Mouse (Mus musculus) liver, postnatal 0 days (tissue): ENCODE data around the gene Cd151. TPM values are rescaled to one million over a fixed set of nuclear protein-coding genes. Genes with fewer than 3 reads are reported as not detected.
"Not testable (repeated sequence)": the region's sequence is repeated elsewhere in the genome, so short reads cannot be mapped to it uniquely, and the experiment has no call there.

Source experiments
- ATAC-seq: fragments of 200-750 bp; cut with Nextera tagmentation; 2 replicates; pipeline ENCODE4 v1.8.0; 2017; ENCODE audit warnings: mild to moderate bottlenecking, moderate library complexity
- DNase-seq: peaks from one replicate; pipeline ENCODE4 v3.0.0-alpha.2; 2016
- H3K27ac ChIP-seq: fragments of 300-500 bp; sonication (generic); 2 replicates; pipeline ENCODE4 v1.5.1; 2014; ENCODE audit warnings: antibody characterized with exemption, moderate library complexity, mild to moderate bottlenecking, low read depth
- H3K27me3 ChIP-seq: fragments of 300-500 bp; sonication (generic); 2 replicates; pipeline ENCODE4 v1.6.1; 2014; ENCODE audit warnings: low read length, control low read depth, mixed read lengths; ENCODE audit not compliant: insufficient read depth
- H3K36me3 ChIP-seq: fragments of 300-500 bp; sonication (generic); replicated peaks from 2 replicates; pipeline ENCODE4 v1.6.1; 2014; ENCODE audit warnings: mild to moderate bottlenecking, control low read depth, low read length, moderate library complexity, mixed read lengths; ENCODE audit not compliant: insufficient read depth
- H3K4me1 ChIP-seq: fragments of 300-500 bp; sonication (generic); 2 replicates; pipeline ENCODE4 v1.6.1; 2014; ENCODE audit warnings: antibody characterized with exemption, mild to moderate bottlenecking, control low read depth; ENCODE audit not compliant: insufficient read depth
- H3K4me2 ChIP-seq: fragments of 300-500 bp; sonication (generic); 2 replicates; pipeline ENCODE4 v1.6.1; 2014; ENCODE audit warnings: low read depth, mild to moderate bottlenecking, low read length, moderate library complexity, mixed read lengths
- H3K4me3 ChIP-seq: fragments of 300-500 bp; sonication (generic); 2 replicates; pipeline ENCODE4 v1.5.1; 2014; ENCODE audit warnings: low read depth, low read length
- H3K9ac ChIP-seq: fragments of 300-500 bp; sonication (generic); replicated peaks from 2 replicates; pipeline ENCODE4 v1.6.1; 2014; ENCODE audit warnings: mild to moderate bottlenecking, moderate library complexity
- H3K9me3 ChIP-seq: fragments of 300-500 bp; sonication (generic); 2 replicates; pipeline ENCODE4 v1.6.1; 2016; ENCODE audit warnings: mild to moderate bottlenecking, control low read depth, low read length, mixed read lengths
- CTCF ChIP-seq: sonication (generic); IDR thresholded peaks from 2 replicates; pipeline ENCODE4 v1.5.1; 2016; ENCODE audit warnings: antibody characterized with exemption, low read depth
- EP300 ChIP-seq: IDR thresholded peaks from 2 replicates; pipeline ENCODE4 v1.6.1; 2016; ENCODE audit warnings: antibody characterized with exemption, low read depth, mild to moderate bottlenecking
- WGBS: fragments of 180-500 bp; shearing (Covaris S2); extraction: QIAGEN DNeasy Blood & Tissue Kit; methylation state at CpG from one replicate; pipeline ENCODE4 v1.1.7; 2014; ENCODE audit not compliant: insufficient replicate concordance; 5-methylcytosine and 5-hydroxymethylcytosine counted together
- polyA plus RNA-seq: library from polyadenylated mRNA; unstranded; fragments of >200 nt; fragmentation: Nextera tagmentation; extraction: Ambion mirVana; gene quantifications from 2 replicates; pipeline ENCODE4 v1.2.1, GENCODE M21; 2015

Cd151 gene
- polyA plus RNA-seq, 1 experiment from 2014 or later: 6.6 TPM

DNA sequence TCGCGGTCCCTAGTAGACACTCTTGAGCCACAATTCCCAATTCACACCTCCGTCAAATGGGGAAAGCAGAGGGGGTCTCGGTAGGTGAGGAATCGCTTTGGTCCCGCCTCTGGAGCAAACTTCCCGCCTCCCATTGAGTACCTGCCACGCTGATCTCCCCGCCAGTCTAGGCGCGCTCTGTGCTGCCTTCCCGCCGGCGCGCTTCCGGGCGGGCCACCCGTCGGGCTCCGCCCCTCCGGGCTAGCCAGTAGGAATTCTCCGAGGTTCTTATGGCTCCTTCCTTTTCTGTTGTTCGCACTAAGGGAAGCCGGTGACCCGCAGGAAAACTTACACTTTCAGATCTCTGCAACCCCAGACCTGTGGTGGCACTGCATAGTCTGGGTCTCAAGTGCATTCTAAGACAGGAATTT, 23.4 kb upstream of the Cd151 start, which contains the start of gene Pidd1:
Gene Pidd1, minus strand, starts transcription at position 198 of the 410 bp plus-strand sequence.
- 1% methylated on average over 25 of the region's 25 CpGs for WGBS
- Histone ChIP-seq H3K4me1 (peaks cover 44% of the 10 kb centered on the region), H3K27ac (peak within 1 kb of the TSS; percentile 69), H3K9ac (peak within 1 kb of the TSS; percentile 75), H3K36me3 (peaks cover 23% of the 10 kb centered on the region), H3K4me2 (peak within 1 kb of the TSS; percentile 91), H3K9me3 (no peaks in the 10 kb centered on the region), H3K27me3 (no peaks in the 10 kb centered on the region), H3K4me3 (peak within 1 kb of the TSS; percentile 66)
- DNase-seq (peak; percentile 86), ATAC-seq (peak; percentile 55)
- TF ChIP-seq CTCF (no peak), EP300 (peak; percentile 41; the same call in 1 of the 2 replicates)

DNA sequence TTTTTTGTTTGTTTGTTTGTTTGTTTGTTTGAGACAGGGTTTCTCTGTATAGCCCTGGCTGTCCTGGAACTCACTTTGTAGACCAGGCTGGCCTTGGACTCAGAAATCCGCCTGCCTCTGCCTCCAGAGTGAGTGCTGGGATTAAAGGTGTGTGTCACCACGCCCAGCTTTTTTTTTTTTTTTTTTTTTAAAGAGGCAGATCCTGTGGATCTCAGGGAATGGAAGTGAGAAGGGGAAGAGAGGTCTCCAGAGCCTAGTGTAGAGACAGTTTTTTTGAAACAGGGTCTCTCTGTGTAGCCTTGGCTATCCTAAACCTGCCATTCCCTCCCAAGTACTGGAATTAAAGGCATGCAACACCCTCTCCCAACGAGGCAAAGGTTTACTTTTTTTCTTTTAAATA, 20.8 kb upstream of the Cd151 start:
- Histone ChIP-seq H3K4me1 (peaks cover 36% of the 10 kb centered on the region), H3K9ac (0 out of 2 replicates have a peak overlapping the region, but pooled peaks have one; percentile 73), H3K4me3 (peak overlapping the region; percentile 62; the same call in 1 of the 2 replicates), H3K4me2 (peak overlapping the region; percentile 75), H3K36me3 (peaks cover 14% of the 10 kb centered on the region)
- H3K27me3 ChIP-seq, ATAC-seq, DNase-seq, H3K27ac ChIP-seq, H3K9me3 ChIP-seq: not testable (repeated sequence)
- WGBS: 84% methylated on average over 3 of the region's 3 CpGs

DNA sequence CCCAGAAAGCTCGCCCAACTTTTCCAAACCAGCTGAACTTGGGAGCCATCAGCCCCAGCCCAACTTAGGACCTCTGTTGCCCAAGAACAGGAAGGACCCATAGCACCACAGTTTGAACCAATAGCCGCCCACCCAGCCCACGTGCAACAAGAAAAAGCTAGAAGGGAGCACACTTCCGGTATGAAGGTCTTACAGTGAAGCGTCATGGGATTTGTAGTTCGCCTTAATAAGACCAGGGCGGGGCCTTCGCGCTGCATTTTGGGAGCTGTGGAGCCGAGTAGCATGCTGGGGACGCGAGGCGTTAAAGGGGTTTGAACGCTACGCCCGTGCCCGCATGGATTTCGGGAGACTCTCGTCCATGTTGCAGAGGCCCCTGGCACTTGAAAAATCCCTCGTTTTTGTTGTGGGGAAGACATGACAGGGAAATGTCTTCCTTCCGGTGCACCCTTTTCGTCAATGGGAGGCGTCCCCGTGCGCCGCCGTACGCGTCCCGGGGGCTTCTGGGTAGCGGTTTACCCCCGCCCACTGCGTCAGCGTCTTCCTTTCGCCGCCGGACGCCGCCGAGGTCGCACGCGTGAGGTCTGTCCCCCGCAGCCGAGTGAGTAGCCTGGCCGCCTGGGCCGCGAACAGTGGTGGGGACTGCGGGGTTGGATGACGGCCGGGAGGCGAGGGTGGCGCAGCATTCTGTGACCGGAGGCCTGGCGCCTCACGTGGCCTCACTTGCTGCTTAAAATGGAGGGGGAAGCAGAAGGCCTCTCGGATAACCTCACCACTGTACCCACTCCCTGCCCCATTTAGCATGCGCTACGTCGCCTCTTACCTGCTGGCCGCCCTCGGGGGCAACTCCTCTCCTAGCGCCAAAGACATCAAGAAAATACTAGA, 19.8 kb upstream of the Cd151 start, which contains the start of gene Rplp2:
Gene Rplp2, plus strand, starts transcription at position 261 of the 882 bp plus-strand sequence.
- no peaks in the 10 kb centered on the region for H3K9me3 ChIP-seq
- WGBS: under 1% methylated on average over 59 of the region's 63 CpGs
- TF ChIP-seq CTCF (peak; percentile 33), EP300 (no peak)
- H3K4me3 ChIP-seq: peak within 1 kb of the TSS; percentile 62
- DNase-seq: peak; percentile 94
- H3K4me1 ChIP-seq: peaks cover 36% of the 10 kb centered on the region
- H3K27me3 ChIP-seq: no peaks in the 10 kb centered on the region
- H3K9ac ChIP-seq: peak within 1 kb of the TSS; percentile 73
- ATAC-seq: peak; percentile 90
- peaks cover 19% of the 10 kb centered on the region for H3K36me3 ChIP-seq
- peak within 1 kb of the TSS; percentile 75 for H3K4me2 ChIP-seq
- peak within 1 kb of the TSS; percentile 84 for H3K27ac ChIP-seq

DNA sequence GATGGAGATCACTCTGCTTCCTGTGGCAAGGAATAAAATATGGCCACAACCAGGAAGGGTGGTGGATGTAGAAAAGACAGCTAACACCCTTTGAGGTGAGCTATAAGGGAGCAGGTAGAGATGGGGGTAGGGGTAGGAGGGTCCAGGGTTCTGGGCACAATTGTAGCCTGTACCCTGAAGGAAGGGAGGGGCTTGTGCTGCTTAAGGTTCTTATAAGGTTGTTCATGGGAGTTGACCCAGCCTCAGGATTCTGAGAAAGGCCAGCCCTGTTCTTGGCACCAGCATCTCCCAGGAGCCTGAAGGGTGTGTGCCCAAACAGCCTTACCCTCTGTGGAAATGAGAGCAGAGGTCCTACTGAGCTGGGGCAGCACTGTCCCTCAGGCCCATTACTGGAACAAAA, 15.3 kb upstream of the Cd151 start:
- no peak for ATAC-seq
- Histone ChIP-seq H3K4me1 (peaks cover 25% of the 10 kb centered on the region), H3K27ac (no peak overlapping the region), H3K4me2 (no peak overlapping the region), H3K9me3 (no peaks in the 10 kb centered on the region), H3K4me3 (no peak overlapping the region), H3K27me3 (no peaks in the 10 kb centered on the region), H3K9ac (no peak overlapping the region; the same call in 1 of the 2 replicates), H3K36me3 (peaks cover 19% of the 10 kb centered on the region)
- no peak for DNase-seq
- no peak for TF ChIP-seq CTCF
- no peak for TF ChIP-seq EP300

DNA sequence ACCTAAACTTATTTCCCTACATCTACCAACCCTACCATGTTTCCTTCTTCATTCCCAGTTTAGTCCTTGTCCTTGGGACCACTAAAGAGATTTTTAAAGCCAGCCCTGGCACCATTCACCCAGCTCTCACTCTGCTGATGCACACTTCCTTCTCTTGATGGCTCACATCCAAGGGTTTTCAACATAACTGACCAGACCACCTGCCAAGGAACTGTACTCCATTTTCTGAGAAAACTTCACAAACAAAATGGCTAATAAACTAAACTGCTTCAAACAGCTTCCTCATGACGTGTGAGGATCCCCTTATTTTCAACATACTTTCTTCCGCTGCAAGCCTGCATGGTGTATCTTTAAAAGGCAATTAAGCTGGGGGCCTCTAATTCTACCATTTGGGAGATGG, 13.6 kb upstream of the Cd151 start:
- Histone ChIP-seq H3K4me1 (peaks cover 28% of the 10 kb centered on the region), H3K27ac (no peak overlapping the region), H3K27me3 (no peaks in the 10 kb centered on the region), H3K4me3 (no peak overlapping the region), H3K4me2 (no peak overlapping the region), H3K9me3 (no peaks in the 10 kb centered on the region), H3K9ac (no peak overlapping the region), H3K36me3 (peaks cover 32% of the 10 kb centered on the region)
- 69% methylated on average over 2 of the region's 2 CpGs for WGBS
- TF ChIP-seq CTCF (no peak), EP300 (no peak)
- DNase-seq (no peak), ATAC-seq (no peak)

DNA sequence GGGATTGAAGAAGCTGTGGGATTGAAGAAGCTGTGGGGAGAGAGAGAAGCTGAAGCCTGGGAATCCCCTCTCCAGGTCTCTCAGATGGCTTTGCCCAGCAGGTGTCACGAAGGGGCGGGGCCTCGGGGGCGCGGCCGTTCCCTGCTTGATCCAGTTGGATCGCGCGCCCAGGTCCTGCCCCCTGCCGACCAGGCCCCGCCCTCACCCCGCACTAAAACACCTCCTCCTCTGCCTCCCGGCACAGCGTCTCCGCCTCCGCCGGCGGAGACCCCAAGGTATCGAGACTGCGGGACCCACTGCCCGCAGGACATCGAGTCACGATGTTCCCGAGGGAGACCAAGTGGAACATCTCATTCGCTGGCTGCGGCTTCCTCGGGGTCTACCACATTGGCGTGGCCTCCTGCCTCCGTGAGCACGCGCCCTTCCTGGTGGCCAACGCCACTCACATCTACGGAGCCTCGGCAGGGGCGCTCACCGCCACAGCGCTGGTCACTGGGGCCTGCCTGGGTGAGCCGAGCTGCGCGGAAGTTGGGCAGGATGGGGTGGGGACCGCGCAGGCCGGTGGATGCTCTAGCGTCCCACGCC, 12.1 kb upstream of the Cd151 start, which contains the start of gene Pnpla2:
Gene Pnpla2, plus strand, starts transcription at position 232 of the 585 bp plus-strand sequence.
- TF ChIP-seq EP300 (peak; percentile 22; the same call in 1 of the 2 replicates), CTCF (peak; percentile 48)
- H3K4me1 ChIP-seq: peaks cover 25% of the 10 kb centered on the region
- H3K9me3 ChIP-seq: no peaks in the 10 kb centered on the region
- H3K4me3 ChIP-seq: peak within 1 kb of the TSS; percentile 77
- peak within 1 kb of the TSS; percentile 90 for H3K9ac ChIP-seq
- H3K27me3 ChIP-seq: no peaks in the 10 kb centered on the region
- H3K36me3 ChIP-seq: peaks cover 37% of the 10 kb centered on the region
- under 1% methylated on average over 45 of the region's 45 CpGs for WGBS
- H3K27ac ChIP-seq: peak within 1 kb of the TSS; percentile 99
- ATAC-seq (peak; percentile 86), DNase-seq (peak; percentile 99)
- peak within 1 kb of the TSS; percentile 93 for H3K4me2 ChIP-seq
